Mouse (Mus musculus) heart, adult 2 months (tissue): Measurements from ENCODE around the gene Tspan9.
A peak's percentile ranks its signal among the peaks of the same experiment; 100 is the strongest.

ENCODE experiments used
- CTCF ChIP-seq: fragments of 200-600 bp; IDR thresholded peaks from 2 replicates; pipeline ENCODE4 v1.8.1; 2022; ENCODE audit warnings: antibody characterized with exemption, mild to moderate bottlenecking, moderate library complexity
- POLR2A ChIP-seq: fragments of 200-500 bp; IDR thresholded peaks from 2 replicates; pipeline ENCODE4 v1.6.1; 2011; ENCODE audit warnings: mild to moderate bottlenecking, low read depth, low read length, control low read depth; ENCODE audit not compliant: insufficient read depth

- TF ChIP-seq CTCF (peak; percentile 76), POLR2A (no peak)
Observed at GRCm38 (mm10) chr6:127945725-127946124, 197.7 kb downstream of the Tspan9 start.
